Mouse (Mus musculus) gastrocnemius, adult 18-20 months (tissue): ENCODE results near the gene Ptpru. TPM values are rescaled to one million over a fixed set of nuclear protein-coding genes. Genes with fewer than 3 reads are reported as not detected.

Source experiments
- total RNA-seq, 2 experiments: library from RNA; stranded (reverse); gene quantifications; 2 replicates each; pipeline ENCODE4 v1.2.3; 2021

Ptpru gene
- total RNA-seq, 2 experiments from 2014 or later: 0.71 to 1.5 TPM

Other genes starting within 250 kb of the Ptpru start
- 10 to 100 TPM; 19.7 to 25.5 TPM for gene Mecr, start 5.2 kb upstream of the Ptpru start, total RNA-seq
- gene Srsf4, start 35.3 kb upstream of the Ptpru start, total RNA-seq: 10 to 100 TPM; 28.0 TPM
- 1 to 10 TPM; 1.3 to 3.2 TPM for gene Tmem200b, start 83.5 kb upstream of the Ptpru start, total RNA-seq
- gene Gm10300, start 236.4 kb upstream of the Ptpru start, total RNA-seq: under 1 TPM in 1 of 2 experiments, not detected in 1; 0.09 TPM
- 100 to 1,000 TPM; 108 to 134 TPM for gene Epb41, start 237.0 kb upstream of the Ptpru start, total RNA-seq